ENCODE assay signal across 21 mouse cellular contexts in the genomic region with DNA sequence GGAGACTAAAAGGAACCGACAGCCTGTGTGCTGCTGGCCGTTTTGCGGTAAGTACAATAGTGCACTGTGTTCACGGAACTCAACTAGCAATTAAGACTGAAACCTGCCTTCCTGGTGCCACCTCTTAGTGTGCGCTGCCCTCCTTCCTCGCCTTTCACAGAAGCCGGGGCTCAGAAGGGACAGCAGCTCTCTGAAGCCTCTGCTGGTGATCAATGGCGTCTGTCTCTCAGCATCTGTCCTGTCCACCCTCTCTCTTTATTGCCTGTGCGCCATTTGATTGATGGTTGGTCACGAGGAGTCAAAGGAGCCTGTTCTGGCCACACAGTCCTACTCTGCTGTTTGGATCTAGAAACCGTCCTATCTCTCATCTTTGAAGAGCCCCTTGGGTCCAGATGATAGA.
DNase-seq lines count a peak whose midpoint lies in the region; ATAC-seq lines count a peak whose summit lies in the region.
"Had no signal": no experiment of that assay in that cellular context is flagged by ENCODE, and none has a peak within 500 bp of the region (broad histone marks: within the 10 kb centered on the region; RNA-seq: fewer than 3 reads in every experiment).

No protein-coding gene starts in this region.

- no peak overlapping the region for H3K4me3 ChIP-seq in kidney, embryonic 16.5 days (ENCODE audit: low read length)
- H3K4me3 ChIP-seq in neural tube, embryonic 11.5 days (ENCODE audit: low read depth, low read length) = no peak overlapping the region
- H3K4me3 ChIP-seq: forebrain, embryonic 12.5 days; hindbrain, embryonic 15.5 days; left cerebral cortex, adult 2 months; limb, embryonic 13.5 days; liver, embryonic 13.5 days; lung, embryonic 15.5 days had no signal

- H3K36me3 ChIP-seq in kidney, embryonic 16.5 days (ENCODE audit: insufficient read depth, low read length) = no peaks in the 10 kb centered on the region
- H3K36me3 ChIP-seq in neural tube, embryonic 11.5 days (ENCODE audit: control insufficient read depth, insufficient read depth, low read length) = no peaks in the 10 kb centered on the region
- H3K36me3 ChIP-seq: forebrain, embryonic 12.5 days; hindbrain, embryonic 15.5 days; limb, embryonic 13.5 days; liver, embryonic 13.5 days; lung, embryonic 15.5 days had no signal

- no peak overlapping the region for H3K4me2 ChIP-seq in kidney, embryonic 16.5 days (replicated peaks; ENCODE audit: low read depth, low read length)
- H3K4me2 ChIP-seq in neural tube, embryonic 11.5 days (ENCODE audit: low read depth) = no peak overlapping the region
- H3K4me2 ChIP-seq: forebrain, embryonic 12.5 days; hindbrain, embryonic 15.5 days; limb, embryonic 13.5 days; liver, embryonic 13.5 days; lung, embryonic 15.5 days; midbrain, embryonic 11.5 days had no signal

- H3K9me3 ChIP-seq in kidney, embryonic 16.5 days (ENCODE audit: low read length) = no peaks in the 10 kb centered on the region
- H3K9me3 ChIP-seq in neural tube, embryonic 11.5 days (ENCODE audit: control insufficient read depth, low read length) = no peaks in the 10 kb centered on the region
- H3K9me3 ChIP-seq: forebrain, embryonic 12.5 days; hindbrain, embryonic 15.5 days; limb, embryonic 13.5 days; liver, embryonic 13.5 days; lung, embryonic 15.5 days had no signal

- H3K9ac ChIP-seq in kidney, embryonic 16.5 days (replicated peaks; ENCODE audit: low read length) = no peak overlapping the region
- no peak overlapping the region for H3K9ac ChIP-seq in neural tube, embryonic 11.5 days (ENCODE audit: low read length)
- H3K9ac ChIP-seq: forebrain, embryonic 12.5 days; hindbrain, embryonic 15.5 days; limb, embryonic 13.5 days; liver, embryonic 13.5 days; lung, embryonic 15.5 days had no signal

- DNase-seq in kidney, adult 8-10 months = no peak
- DNase-seq in embryo, embryonic 10 days (ENCODE audit: low spot score) = peak; percentile 63
- peak; percentile 56 for DNase-seq in induced T-regulatory cell, adult 2 months (ENCODE audit: low read depth)
- peak; percentile 28 for DNase-seq in neural tube, embryonic 11.5 days (ENCODE audit: low spot score)
- no peak for DNase-seq in heart, postnatal 36 days
- no peak for DNase-seq in right cerebral cortex, postnatal 25 days
- DNase-seq: adrenal gland, postnatal 14 days; cerebellum, adult 9-11 months; kidney, adult 18-20 months; kidney, postnatal 36 days; liver, embryonic 13.5 days; thymus, postnatal 14 days had no signal

- H3K27ac ChIP-seq in kidney, embryonic 16.5 days (ENCODE audit: low read length) = no peak overlapping the region
- no peak overlapping the region for H3K27ac ChIP-seq in neural tube, embryonic 11.5 days (ENCODE audit: low read depth, low read length)
- H3K27ac ChIP-seq: forebrain, embryonic 12.5 days; hindbrain, embryonic 15.5 days; left cerebral cortex, adult 2 months; limb, embryonic 13.5 days; liver, embryonic 13.5 days; lung, embryonic 15.5 days; macrophage had no signal

- peaks cover 14% of the 10 kb centered on the region; the same call in 1 of the 2 replicates for H3K4me1 ChIP-seq in kidney, embryonic 16.5 days (ENCODE audit: insufficient read depth, low read length)
- H3K4me1 ChIP-seq in neural tube, embryonic 11.5 days (ENCODE audit: control insufficient read depth, insufficient read depth, low read length) = peaks cover 7% of the 10 kb centered on the region; the same call in 1 of the 2 replicates
- H3K4me1 ChIP-seq: forebrain, embryonic 12.5 days; hindbrain, embryonic 15.5 days; liver, embryonic 13.5 days had no signal

- intact Hi-C loops in heart, postnatal 36 days (cut with DNase I) = no loop called here

- 0 out of 2 replicates have a peak, but pooled peaks have one; percentile 14 for ATAC-seq in kidney, embryonic 16.5 days (ENCODE audit: low FRiP score, low TSS enrichment)
- ATAC-seq in neural tube, embryonic 11.5 days (ENCODE audit: insufficient read depth, low FRiP score, low TSS enrichment) = peak; percentile 20; the same call in 1 of the 2 replicates
- ATAC-seq: Patski had no signal

- 46% methylated on average over 11 of the region's 11 CpGs for WGBS in kidney, embryonic 16.5 days
- 37% methylated on average over 11 of the region's 11 CpGs for WGBS in neural tube, embryonic 11.5 days

- H3K27me3 ChIP-seq in kidney, embryonic 16.5 days (ENCODE audit: insufficient read depth, low read length) = no peaks in the 10 kb centered on the region
- no peaks in the 10 kb centered on the region for H3K27me3 ChIP-seq in neural tube, embryonic 11.5 days (ENCODE audit: control insufficient read depth, insufficient read depth, low read length)
- H3K27me3 ChIP-seq: forebrain, embryonic 12.5 days; hindbrain, embryonic 15.5 days; limb, embryonic 13.5 days; liver, embryonic 13.5 days; lung, embryonic 15.5 days; Patski had no signal

Comparison
In these comparisons a context has a peak if more than half of its experiments do, and no peak if none do; other contexts are left out.
1. DNase-seq: peak in embryo, embryonic 10 days (single experiment), induced T-regulatory cell, adult 2 months (single experiment) and neural tube, embryonic 11.5 days (single experiment); none in kidney, adult 8-10 months (0 of 2), heart, postnatal 36 days (0 of 2) and right cerebral cortex, postnatal 25 days (single experiment).